Mouse (Mus musculus): ENCODE data around the gene Nagpa. TPM values are rescaled to one million over a fixed set of nuclear protein-coding genes. Genes with fewer than 3 reads are reported as not detected.

Gene Nagpa
- polyA plus RNA-seq, 1 experiment from 2014 or later = 9.4 TPM

- no peaks in the 10 kb centered on the region for H3K36me3 ChIP-seq (ENCODE audit: poor library complexity, severe bottlenecking)
- 78% methylated on average over 7 of the region's 7 CpGs for WGBS
- H3K9ac ChIP-seq = no peak overlapping the region
- no peaks in the 10 kb centered on the region for H3K4me1 ChIP-seq
- ATAC-seq = no peak
- H3K4me3 ChIP-seq = no peak overlapping the region
- no peaks in the 10 kb centered on the region for H3K9me3 ChIP-seq (replicated peaks)
- H3K27ac ChIP-seq = no peak overlapping the region
- H3K27me3 ChIP-seq = 0 out of 2 replicates have a peak, but pooled peaks cover 4% of the 10 kb centered on the region
- no peak overlapping the region for H3K4me2 ChIP-seq
Measured at GRCm38 (mm10) chr16:5185691-5186090, 18.1 kb downstream of the Nagpa start.

- Histone ChIP-seq H3K4me1 (no peaks in the 10 kb centered on the region), H3K4me2 (no peak overlapping the region), H3K27ac (no peak overlapping the region), H3K9me3 (replicated peaks) (no peaks in the 10 kb centered on the region), H3K27me3 (0 out of 2 replicates have a peak, but pooled peaks cover 4% of the 10 kb centered on the region), H3K9ac (no peak overlapping the region), H3K36me3 (ENCODE audit: poor library complexity, severe bottlenecking) (no peaks in the 10 kb centered on the region), H3K4me3 (no peak overlapping the region)
- 87% methylated on average over 5 of the region's 5 CpGs for WGBS
- ATAC-seq = no peak
Measured at GRCm38 (mm10) chr16:5184956-5185355, 18.9 kb downstream of the Nagpa start.

- WGBS = 73% methylated on average over 8 of the region's 8 CpGs
- ATAC-seq = no peak
Measured at GRCm38 (mm10) chr16:5184101-5184500, 19.7 kb downstream of the Nagpa start.

GRCm38 (mm10) chr16:5183310-5183975 lies 20.4 kb downstream of the Nagpa start:
- no peak for ATAC-seq
- H3K27me3 ChIP-seq = 0 out of 2 replicates have a peak, but pooled peaks cover 4% of the 10 kb centered on the region
- WGBS = 84% methylated on average over 18 of the region's 18 CpGs

More at GRCm38 (mm10) chr16:5184101-5184500, 19.7 kb downstream of the Nagpa start:
- no peaks in the 10 kb centered on the region for H3K4me1 ChIP-seq
- no peak overlapping the region for H3K9ac ChIP-seq
- no peak overlapping the region for H3K27ac ChIP-seq
- 0 out of 2 replicates have a peak, but pooled peaks cover 4% of the 10 kb centered on the region for H3K27me3 ChIP-seq
- H3K4me3 ChIP-seq = no peak overlapping the region
- H3K4me2 ChIP-seq = no peak overlapping the region
- H3K36me3 ChIP-seq (ENCODE audit: poor library complexity, severe bottlenecking) = no peaks in the 10 kb centered on the region
- H3K9me3 ChIP-seq (replicated peaks) = no peaks in the 10 kb centered on the region

GRCm38 (mm10) chr16:5172636-5173035 lies 31.2 kb downstream of the Nagpa start:
- no peaks in the 10 kb centered on the region for H3K4me1 ChIP-seq
- H3K4me2 ChIP-seq = no peak overlapping the region
- H3K4me3 ChIP-seq = no peak overlapping the region
- no peak overlapping the region for H3K9ac ChIP-seq
- no peak for ATAC-seq
- H3K36me3 ChIP-seq (ENCODE audit: poor library complexity, severe bottlenecking) = no peaks in the 10 kb centered on the region
- WGBS = 92% methylated on average over 6 of the region's 6 CpGs
- H3K27me3 ChIP-seq = no peaks in the 10 kb centered on the region
- no peak overlapping the region for H3K27ac ChIP-seq
- no peaks in the 10 kb centered on the region for H3K9me3 ChIP-seq (replicated peaks)

More at GRCm38 (mm10) chr16:5183310-5183975, 20.4 kb downstream of the Nagpa start:
- no peak overlapping the region for H3K4me2 ChIP-seq
- H3K27ac ChIP-seq = no peak overlapping the region
- no peaks in the 10 kb centered on the region for H3K4me1 ChIP-seq
- no peaks in the 10 kb centered on the region for H3K9me3 ChIP-seq (replicated peaks)
- no peak overlapping the region for H3K9ac ChIP-seq
- no peak overlapping the region for H3K4me3 ChIP-seq
- no peaks in the 10 kb centered on the region for H3K36me3 ChIP-seq (ENCODE audit: poor library complexity, severe bottlenecking)

- no peaks in the 10 kb centered on the region for H3K9me3 ChIP-seq (replicated peaks)
- H3K4me3 ChIP-seq = no peak overlapping the region
- WGBS = 76% methylated on average over 5 of the region's 5 CpGs
- H3K36me3 ChIP-seq (ENCODE audit: poor library complexity, severe bottlenecking) = no peaks in the 10 kb centered on the region
- H3K27me3 ChIP-seq = no peaks in the 10 kb centered on the region
- ATAC-seq = no peak
- H3K9ac ChIP-seq = no peak overlapping the region
- no peak overlapping the region for H3K27ac ChIP-seq
- no peaks in the 10 kb centered on the region for H3K4me1 ChIP-seq
- no peak overlapping the region for H3K4me2 ChIP-seq
Measured at GRCm38 (mm10) chr16:5168829-5169228, 35.0 kb downstream of the Nagpa start.

- no peaks in the 10 kb centered on the region for H3K36me3 ChIP-seq (ENCODE audit: poor library complexity, severe bottlenecking)
- no peaks in the 10 kb centered on the region for H3K9me3 ChIP-seq (replicated peaks)
- H3K9ac ChIP-seq = no peak overlapping the region
- ATAC-seq = no peak
- H3K4me3 ChIP-seq = no peak overlapping the region
- no peak overlapping the region for H3K27ac ChIP-seq
- WGBS = 78% methylated on average over 2 of the region's 2 CpGs
- H3K4me2 ChIP-seq = no peak overlapping the region
- H3K27me3 ChIP-seq = no peaks in the 10 kb centered on the region
- no peaks in the 10 kb centered on the region for H3K4me1 ChIP-seq
Measured at GRCm38 (mm10) chr16:5168038-5168437, 35.8 kb downstream of the Nagpa start.

GRCm38 (mm10) chr16:5164327-5164726 lies 39.5 kb downstream of the Nagpa start:
- Histone ChIP-seq H3K27ac (no peak overlapping the region), H3K27me3 (no peaks in the 10 kb centered on the region), H3K4me2 (no peak overlapping the region), H3K4me1 (no peaks in the 10 kb centered on the region), H3K9ac (no peak overlapping the region), H3K36me3 (ENCODE audit: poor library complexity, severe bottlenecking) (no peaks in the 10 kb centered on the region), H3K9me3 (replicated peaks) (no peaks in the 10 kb centered on the region), H3K4me3 (no peak overlapping the region)
- ATAC-seq = no peak
- 91% methylated on average over 6 of the region's 6 CpGs for WGBS

GRCm38 (mm10) chr16:5159248-5159647 lies 44.6 kb downstream of the Nagpa start:
- Histone ChIP-seq H3K4me1 (no peaks in the 10 kb centered on the region), H3K36me3 (ENCODE audit: poor library complexity, severe bottlenecking) (no peaks in the 10 kb centered on the region), H3K9me3 (replicated peaks) (no peaks in the 10 kb centered on the region), H3K4me2 (no peak overlapping the region), H3K27ac (no peak overlapping the region), H3K27me3 (0 out of 2 replicates have a peak, but pooled peaks cover 6% of the 10 kb centered on the region), H3K4me3 (no peak overlapping the region), H3K9ac (no peak overlapping the region)
- 87% methylated on average over 8 of the region's 8 CpGs for WGBS
- ATAC-seq = no peak

GRCm38 (mm10) chr16:5157113-5157512 lies 46.7 kb downstream of the Nagpa start:
- peaks cover 10% of the 10 kb centered on the region for H3K4me1 ChIP-seq
- no peaks in the 10 kb centered on the region for H3K9me3 ChIP-seq (replicated peaks)
- 79% methylated on average over 3 of the region's 3 CpGs for WGBS
- no peaks in the 10 kb centered on the region for H3K36me3 ChIP-seq (ENCODE audit: poor library complexity, severe bottlenecking)
- no peak for ATAC-seq
- H3K9ac ChIP-seq = no peak overlapping the region
- no peak overlapping the region for H3K27ac ChIP-seq
- no peak overlapping the region for H3K4me3 ChIP-seq
- H3K27me3 ChIP-seq = 0 out of 2 replicates have a peak, but pooled peaks cover 6% of the 10 kb centered on the region
- no peak overlapping the region for H3K4me2 ChIP-seq

- Histone ChIP-seq H3K27me3 (0 out of 2 replicates have a peak, but pooled peaks cover 6% of the 10 kb centered on the region), H3K9me3 (replicated peaks) (no peaks in the 10 kb centered on the region), H3K4me2 (no peak overlapping the region), H3K36me3 (ENCODE audit: poor library complexity, severe bottlenecking) (no peaks in the 10 kb centered on the region), H3K27ac (no peak overlapping the region), H3K4me3 (no peak overlapping the region), H3K9ac (no peak overlapping the region), H3K4me1 (peaks cover 10% of the 10 kb centered on the region)
- WGBS = 54% methylated on average over 2 of the region's 2 CpGs
- ATAC-seq = no peak
Measured at GRCm38 (mm10) chr16:5156495-5156894, 47.3 kb downstream of the Nagpa start.

- ATAC-seq = no peak
- H3K9ac ChIP-seq = no peak overlapping the region
- H3K4me1 ChIP-seq = peaks cover 10% of the 10 kb centered on the region
- 57% methylated on average over 3 of the region's 3 CpGs for WGBS
- H3K27me3 ChIP-seq = peaks cover 6% of the 10 kb centered on the region; the same call in 1 of the 2 replicates
- H3K4me2 ChIP-seq = no peak overlapping the region
- H3K27ac ChIP-seq = no peak overlapping the region
- H3K9me3 ChIP-seq (replicated peaks) = no peaks in the 10 kb centered on the region
- no peak overlapping the region for H3K4me3 ChIP-seq
- H3K36me3 ChIP-seq (ENCODE audit: poor library complexity, severe bottlenecking) = no peaks in the 10 kb centered on the region
Measured at GRCm38 (mm10) chr16:5155014-5155413, 48.8 kb downstream of the Nagpa start.
